Mouse (Mus musculus) heart, embryonic 13.5 days (tissue): ENCODE data around the gene Apopt1. TPM values are rescaled to one million over a fixed set of nuclear protein-coding genes. Genes with fewer than 3 reads are reported as not detected.

Experiments used
- ATAC-seq: fragments of 200-750 bp; cut with Nextera tagmentation; 2 replicates; pipeline ENCODE4 v1.8.0; 2017; ENCODE audit warnings: moderate TSS enrichment; ENCODE audit not compliant: insufficient number of reproducible peaks, low FRiP score, low TSS enrichment; ENCODE audit errors: extremely low read depth
- H3K27ac ChIP-seq: fragments of 300-500 bp; sonication (generic); replicated peaks from 2 replicates; pipeline ENCODE4 v1.5.1; 2015; ENCODE audit warnings: moderate library complexity, mild to moderate bottlenecking, inconsistent platforms
- H3K27me3 ChIP-seq: fragments of 300-500 bp; sonication (generic); replicated peaks from 2 replicates; pipeline ENCODE4 v1.6.1; 2015; ENCODE audit warnings: mild to moderate bottlenecking, inconsistent platforms
- H3K36me3 ChIP-seq: fragments of 300-500 bp; sonication (generic); 2 replicates; pipeline ENCODE4 v1.6.1; 2015; ENCODE audit warnings: mild to moderate bottlenecking, inconsistent platforms
- H3K4me1 ChIP-seq: fragments of 300-500 bp; sonication (generic); 2 replicates; pipeline ENCODE4 v1.6.1; 2015; ENCODE audit warnings: inconsistent platforms
- H3K4me2 ChIP-seq: fragments of 300-500 bp; sonication (generic); 2 replicates; pipeline ENCODE4 v1.6.1; 2015; ENCODE audit warnings: inconsistent platforms, mild to moderate bottlenecking, moderate library complexity
- H3K4me3 ChIP-seq: fragments of 300-500 bp; sonication (generic); 2 replicates; pipeline ENCODE4 v1.5.1; 2015; ENCODE audit warnings: moderate library complexity, mild to moderate bottlenecking, inconsistent platforms
- H3K9ac ChIP-seq: fragments of 300-500 bp; sonication (generic); 2 replicates; pipeline ENCODE4 v1.6.1; 2015; ENCODE audit warnings: inconsistent platforms, mild to moderate bottlenecking, moderate library complexity
- H3K9me3 ChIP-seq: fragments of 300-500 bp; sonication (generic); 2 replicates; pipeline ENCODE4 v1.6.1; 2016; ENCODE audit warnings: inconsistent platforms
- WGBS: fragments of 180-500 bp; shearing (Covaris S2); methylation state at CpG from one replicate; pipeline ENCODE4 v1.1.7; 2015; ENCODE audit warnings: mixed read lengths; 5-methylcytosine and 5-hydroxymethylcytosine counted together
- polyA plus RNA-seq: library from polyadenylated mRNA; unstranded; fragments of >200 nt; fragmentation: Nextera tagmentation; extraction: Ambion mirVana; gene quantifications from 2 replicates; pipeline ENCODE4 v1.2.1, GENCODE M21; 2015

Apopt1 gene
- 41.0 and 45.5 TPM in 2 replicates for polyA plus RNA-seq

- Histone ChIP-seq H3K4me3 (peak within 1 kb of the TSS; percentile 99), H3K27ac (peak within 1 kb of the TSS; percentile 80), H3K4me2 (peak within 1 kb of the TSS; percentile 85), H3K9ac (peak within 1 kb of the TSS; percentile 99), H3K27me3 (no peaks in the 10 kb centered on the region), H3K9me3 (no peaks in the 10 kb centered on the region), H3K36me3 (peaks cover 44% of the 10 kb centered on the region), H3K4me1 (peaks cover 30% of the 10 kb centered on the region)
- under 1% methylated on average over 80 of the region's 86 CpGs for WGBS
- ATAC-seq, result peak; percentile 79
Measured at GRCm38 (mm10) chr12:111713004-111713651, at the start of gene Apopt1, which contains the start of gene Bag5. Gene Apopt1, plus strand, starts transcription at chr12:111713261. Gene Bag5, minus strand, starts transcription at chr12:111713257.

GRCm38 (mm10) chr12:111664144-111664634 lies 48.9 kb upstream of the Apopt1 start:
- Histone ChIP-seq H3K36me3 (peaks cover 27% of the 10 kb centered on the region), H3K27me3 (no peaks in the 10 kb centered on the region), H3K9ac (peak overlapping the region; percentile 56; the same call in 1 of the 2 replicates), H3K27ac (peak overlapping the region; percentile 82), H3K4me1 (peaks cover 46% of the 10 kb centered on the region), H3K4me3 (no peak overlapping the region), H3K4me2 (peak overlapping the region; percentile 24), H3K9me3 (no peaks in the 10 kb centered on the region)
- WGBS, result 33% methylated on average over 6 of the region's 6 CpGs
- ATAC-seq, result no peak

GRCm38 (mm10) chr12:111665041-111665880 lies 47.8 kb upstream of the Apopt1 start:
- Histone ChIP-seq H3K36me3 (peaks cover 16% of the 10 kb centered on the region), H3K4me1 (peaks cover 56% of the 10 kb centered on the region), H3K9ac (no peak overlapping the region), H3K27me3 (no peaks in the 10 kb centered on the region; the same call in 1 of the 2 replicates), H3K4me2 (no peak overlapping the region), H3K4me3 (no peak overlapping the region), H3K27ac (peak overlapping the region; percentile 88), H3K9me3 (no peaks in the 10 kb centered on the region)
- 61% methylated on average over 13 of the region's 13 CpGs for WGBS
- ATAC-seq, result no peak

- peak overlapping the region; percentile 88 for H3K27ac ChIP-seq
- 67% methylated on average over 13 of the region's 13 CpGs for WGBS
- H3K36me3 ChIP-seq, result peaks cover 14% of the 10 kb centered on the region
Measured at GRCm38 (mm10) chr12:111666380-111666779, 46.7 kb upstream of the Apopt1 start.

DNA sequence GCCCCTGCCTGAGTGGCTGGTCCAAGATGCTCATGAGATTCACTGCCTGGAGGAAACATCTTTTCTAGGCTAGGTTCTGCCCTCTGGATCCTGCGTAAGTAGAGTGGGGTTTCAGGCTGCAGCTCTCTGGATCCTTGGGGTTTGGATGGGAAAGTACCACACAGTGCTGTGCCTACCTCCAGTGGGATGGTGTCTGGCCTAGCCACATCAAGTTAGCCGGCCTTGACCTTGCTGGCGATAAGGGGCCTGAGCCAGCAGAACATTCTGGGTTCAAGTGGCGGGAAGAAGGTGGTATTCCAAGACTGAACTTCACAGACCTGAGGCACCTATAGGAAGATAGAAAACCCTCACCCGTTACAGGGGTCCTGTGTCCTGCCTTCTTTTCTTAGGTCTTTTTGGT lies 45.6 kb upstream of the Apopt1 start:
- Histone ChIP-seq H3K36me3 (peaks cover 3% of the 10 kb centered on the region), H3K4me1 (peaks cover 76% of the 10 kb centered on the region), H3K9ac (no peak overlapping the region), H3K4me2 (no peak overlapping the region), H3K4me3 (no peak overlapping the region), H3K27ac (no peak overlapping the region), H3K27me3 (peaks cover 15% of the 10 kb centered on the region), H3K9me3 (no peaks in the 10 kb centered on the region)
- WGBS, result 82% methylated on average over 5 of the region's 5 CpGs
- no peak for ATAC-seq

More at GRCm38 (mm10) chr12:111666380-111666779, 46.7 kb upstream of the Apopt1 start:
- peak overlapping the region; percentile 59 for H3K9ac ChIP-seq
- peaks cover 68% of the 10 kb centered on the region for H3K4me1 ChIP-seq
- H3K27me3 ChIP-seq, result peaks cover 10% of the 10 kb centered on the region
- no peaks in the 10 kb centered on the region for H3K9me3 ChIP-seq
- H3K4me3 ChIP-seq, result no peak overlapping the region
- H3K4me2 ChIP-seq, result no peak overlapping the region
- ATAC-seq, result no peak

DNA sequence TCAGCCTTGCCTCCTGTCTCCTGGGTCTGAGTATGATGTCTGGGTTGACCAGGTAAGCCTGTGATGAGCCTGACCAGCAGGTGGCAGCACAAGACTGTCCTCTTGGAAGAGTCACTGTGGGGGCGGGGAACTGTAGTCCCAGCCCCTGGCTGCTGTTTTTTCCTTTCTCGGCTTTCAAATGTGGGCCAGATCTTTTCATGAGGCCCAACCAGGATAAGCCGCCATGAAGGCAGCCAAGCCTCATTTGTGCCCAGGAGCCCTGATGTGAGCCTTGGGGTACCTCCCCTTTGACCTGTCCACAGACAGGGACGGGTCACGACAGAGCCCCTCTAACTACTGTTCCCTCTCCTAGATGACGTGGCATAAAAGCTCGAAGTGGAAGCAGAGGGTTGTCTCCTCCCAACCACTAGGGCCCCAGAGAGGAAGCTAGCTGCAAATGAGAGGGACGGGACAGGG lies 44.6 kb upstream of the Apopt1 start:
- ATAC-seq, result no peak
- Histone ChIP-seq H3K36me3 (peaks cover 3% of the 10 kb centered on the region; the same call in 1 of the 2 replicates), H3K9me3 (no peaks in the 10 kb centered on the region), H3K9ac (peak overlapping the region; percentile 77), H3K4me3 (peak overlapping the region; percentile 33), H3K27ac (peak overlapping the region; percentile 87), H3K27me3 (peaks cover 25% of the 10 kb centered on the region), H3K4me2 (peak overlapping the region; percentile 65), H3K4me1 (peaks cover 77% of the 10 kb centered on the region)
- under 1% methylated on average over 8 of the region's 8 CpGs for WGBS

DNA sequence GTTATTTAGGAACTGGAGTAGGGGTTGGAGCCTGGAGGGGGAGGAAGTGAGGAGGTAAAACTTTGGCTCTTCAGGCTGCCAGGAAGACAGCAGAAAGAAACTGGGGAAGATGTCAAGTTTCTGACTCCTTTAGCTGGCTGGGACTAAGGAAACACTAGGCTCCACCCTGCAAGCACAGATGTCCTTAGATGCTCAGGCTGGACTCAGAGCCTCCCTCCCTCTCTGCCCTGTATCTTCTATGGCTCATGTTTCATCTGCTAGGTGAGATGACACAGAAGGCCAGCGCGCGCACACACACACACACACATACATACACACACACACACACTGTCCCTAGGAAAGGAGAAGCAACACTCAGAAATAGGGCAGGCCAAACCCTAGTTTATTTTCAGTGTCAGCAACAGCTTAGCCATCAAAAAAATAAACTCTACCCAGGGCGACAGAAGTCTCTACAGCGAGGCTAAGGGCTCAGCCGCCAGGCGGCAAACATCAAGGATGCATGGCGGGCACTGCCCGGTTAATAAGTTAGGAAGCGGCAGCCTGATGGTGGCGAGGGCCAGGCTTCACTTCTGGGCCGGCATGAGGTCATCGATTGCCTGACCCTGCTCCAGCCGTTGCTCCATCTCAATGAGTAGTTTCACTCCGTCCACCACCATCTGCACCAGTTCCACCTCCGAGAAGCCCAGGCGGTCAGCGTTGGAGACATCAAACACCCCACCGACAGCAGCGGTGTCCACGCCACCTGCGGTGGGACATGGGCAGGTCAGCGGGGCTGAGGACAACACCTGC lies 43.9 kb upstream of the Apopt1 start:
- H3K27me3 ChIP-seq, result peaks cover 32% of the 10 kb centered on the region
- peak overlapping the region; percentile 77 for H3K9ac ChIP-seq
- 64% methylated on average over 23 of the region's 23 CpGs for WGBS
- no peaks in the 10 kb centered on the region for H3K9me3 ChIP-seq
- H3K36me3 ChIP-seq, result peaks cover 3% of the 10 kb centered on the region; the same call in 1 of the 2 replicates
- peaks cover 77% of the 10 kb centered on the region for H3K4me1 ChIP-seq
- peak overlapping the region; percentile 99 for H3K4me2 ChIP-seq
- no peak for ATAC-seq
- H3K4me3 ChIP-seq, result peak overlapping the region; percentile 33; the same call in 1 of the 2 replicates
- H3K27ac ChIP-seq, result peak overlapping the region; percentile 87

- Histone ChIP-seq H3K27me3 (peaks cover 32% of the 10 kb centered on the region), H3K4me2 (peak overlapping the region; percentile 99), H3K9me3 (no peaks in the 10 kb centered on the region), H3K4me3 (peak overlapping the region; percentile 75; the same call in 1 of the 2 replicates), H3K36me3 (peaks cover 1% of the 10 kb centered on the region; the same call in 1 of the 2 replicates), H3K9ac (no peak overlapping the region; the same call in 1 of the 2 replicates), H3K27ac (no peak overlapping the region), H3K4me1 (peaks cover 76% of the 10 kb centered on the region)
- ATAC-seq, result no peak
- 56% methylated on average over 8 of the region's 8 CpGs for WGBS
Measured at GRCm38 (mm10) chr12:111669961-111670360, 43.1 kb upstream of the Apopt1 start.

DNA sequence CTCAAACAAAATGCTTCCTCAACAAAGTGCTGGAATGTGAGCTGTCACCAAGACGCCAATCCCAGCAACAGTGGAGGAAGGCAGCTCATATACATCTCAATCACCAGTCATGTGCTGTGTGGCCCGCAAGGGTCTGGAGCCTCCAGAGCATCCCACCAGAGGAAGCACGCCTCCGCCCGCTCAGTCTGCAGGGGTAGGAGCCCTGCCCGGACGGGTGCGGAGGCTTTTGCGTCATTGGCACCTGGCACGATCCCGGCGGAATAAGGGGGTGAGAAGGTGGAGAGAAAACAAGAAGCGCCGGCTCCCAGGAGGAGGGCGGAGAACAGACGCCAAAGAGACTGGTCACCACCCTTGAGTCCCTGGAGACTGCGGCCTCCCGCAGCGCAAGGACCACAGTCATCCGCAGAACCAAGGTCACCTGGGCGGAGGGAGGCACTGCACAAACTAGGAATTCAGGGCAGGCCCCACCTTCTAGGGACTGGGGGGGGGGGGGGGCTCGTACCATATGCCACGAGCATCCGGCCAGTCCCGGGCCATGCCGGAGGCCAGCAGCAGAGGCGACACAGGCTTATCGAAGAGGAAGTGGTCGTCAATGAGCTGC lies 42.6 kb upstream of the Apopt1 start:
- Histone ChIP-seq H3K4me3 (peak overlapping the region; percentile 75), H3K27me3 (peaks cover 32% of the 10 kb centered on the region), H3K9ac (peak overlapping the region; percentile 88), H3K27ac (no peak overlapping the region), H3K9me3 (no peaks in the 10 kb centered on the region), H3K36me3 (no peaks in the 10 kb centered on the region), H3K4me1 (peaks cover 76% of the 10 kb centered on the region), H3K4me2 (peak overlapping the region; percentile 99)
- WGBS, result 12% methylated on average over 27 of the region's 29 CpGs
- no peak for ATAC-seq

DNA sequence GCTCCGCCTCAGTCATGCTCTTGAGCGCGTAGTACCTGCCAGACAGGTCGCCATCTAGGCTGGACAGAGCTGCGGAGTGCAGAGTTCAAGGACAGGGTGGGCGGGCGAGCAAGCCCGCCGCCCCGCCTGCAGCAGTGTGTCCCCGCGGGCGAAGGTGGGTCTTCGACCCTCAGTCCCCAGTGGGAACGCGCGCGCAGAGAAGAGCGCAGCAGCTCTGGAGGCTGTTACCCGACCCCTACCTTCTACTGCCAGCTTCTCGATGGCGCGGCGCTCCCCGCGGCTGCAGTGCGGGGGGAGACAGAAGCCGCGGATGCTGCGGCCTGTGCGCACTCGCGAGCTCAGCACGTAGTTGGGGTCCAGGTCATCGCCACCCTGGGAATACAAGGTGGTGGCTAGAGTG lies 42.1 kb upstream of the Apopt1 start:
- ATAC-seq, result no peak; the same call in 1 of the 2 replicates
- peak overlapping the region; percentile 99 for H3K4me2 ChIP-seq
- 2% methylated on average over 35 of the region's 35 CpGs for WGBS
- peak overlapping the region; percentile 75 for H3K4me3 ChIP-seq
- H3K36me3 ChIP-seq, result no peaks in the 10 kb centered on the region
- H3K9ac ChIP-seq, result peak overlapping the region; percentile 88
- H3K9me3 ChIP-seq, result no peaks in the 10 kb centered on the region
- peaks cover 32% of the 10 kb centered on the region for H3K27me3 ChIP-seq
- no peak overlapping the region for H3K27ac ChIP-seq
- peaks cover 72% of the 10 kb centered on the region for H3K4me1 ChIP-seq
